Mouse (Mus musculus) hindbrain, postnatal 0 days (tissue): Measurements from ENCODE around the gene Fam107a. TPM values are rescaled to one million over a fixed set of nuclear protein-coding genes. Genes with fewer than 3 reads are reported as not detected.

Source experiments
- ATAC-seq: fragments of 200-750 bp; cut with Nextera tagmentation; 2 replicates; pipeline ENCODE4 v1.8.0; 2017; ENCODE audit warnings: mild to moderate bottlenecking, moderate TSS enrichment, moderate library complexity
- DNase-seq: peaks from one replicate; pipeline ENCODE4 v3.0.0-alpha.2; 2015; ENCODE audit warnings: low spot score
- H3K27ac ChIP-seq: fragments of 300-500 bp; sonication (generic); 2 replicates; pipeline ENCODE4 v1.5.1; 2014; ENCODE audit warnings: mild to moderate bottlenecking
- H3K27me3 ChIP-seq: fragments of 300-500 bp; sonication (generic); 2 replicates; pipeline ENCODE4 v1.6.1; 2014; ENCODE audit warnings: low read length, mixed read lengths; ENCODE audit not compliant: insufficient read depth
- H3K36me3 ChIP-seq: fragments of 300-500 bp; sonication (generic); 2 replicates; pipeline ENCODE4 v1.6.1; 2014; ENCODE audit warnings: low read length, mixed read lengths; ENCODE audit not compliant: insufficient read depth
- H3K4me1 ChIP-seq: fragments of 300-500 bp; sonication (generic); 2 replicates; pipeline ENCODE4 v1.6.1; 2014; ENCODE audit warnings: antibody characterized with exemption, low read length, mixed read lengths; ENCODE audit not compliant: insufficient read depth
- H3K4me2 ChIP-seq: fragments of 300-500 bp; sonication (generic); 2 replicates; pipeline ENCODE4 v1.6.1; 2014; ENCODE audit warnings: low read depth, mild to moderate bottlenecking, low read length, moderate library complexity, mixed read lengths
- H3K4me3 ChIP-seq: fragments of 300-500 bp; sonication (generic); 2 replicates; pipeline ENCODE4 v1.5.1; 2014; ENCODE audit warnings: low read length
- H3K9ac ChIP-seq: fragments of 300-500 bp; sonication (generic); replicated peaks from 2 replicates; pipeline ENCODE4 v1.6.1; 2014; ENCODE audit warnings: mild to moderate bottlenecking, low read length, moderate library complexity, mixed read lengths
- H3K9me3 ChIP-seq: fragments of 300-500 bp; sonication (generic); 2 replicates; pipeline ENCODE4 v1.6.1; 2016; ENCODE audit warnings: low read length, mixed read lengths
- CTCF ChIP-seq: IDR thresholded peaks from 2 replicates; pipeline ENCODE4 v1.5.1; 2016; ENCODE audit warnings: antibody characterized with exemption, control low read depth, low read depth
- whole genome bisulfite sequencing: fragments of 180-500 bp; shearing (Covaris S2); extraction: QIAGEN DNeasy Blood & Tissue Kit; methylation state at CpG from one replicate; pipeline ENCODE4 v1.1.7; 2014; 5-methylcytosine and 5-hydroxymethylcytosine counted together
- polyA plus RNA-seq: library from polyadenylated mRNA; unstranded; fragments of >200 nt; fragmentation: Nextera tagmentation; extraction: Ambion mirVana; gene quantifications from 2 replicates; pipeline ENCODE4 v1.2.1, GENCODE M21; 2015
- total RNA-seq: library from RNA; depleted of rRNA; stranded (reverse); fragments of >200 nt; gene quantifications from 2 replicates; pipeline ENCODE4 v1.2.3, GENCODE M21; 2014

Fam107a gene
- total and polyA plus RNA-seq, 2 experiments from 2014 or later: 0.80 to 8.8 TPM

DNA sequence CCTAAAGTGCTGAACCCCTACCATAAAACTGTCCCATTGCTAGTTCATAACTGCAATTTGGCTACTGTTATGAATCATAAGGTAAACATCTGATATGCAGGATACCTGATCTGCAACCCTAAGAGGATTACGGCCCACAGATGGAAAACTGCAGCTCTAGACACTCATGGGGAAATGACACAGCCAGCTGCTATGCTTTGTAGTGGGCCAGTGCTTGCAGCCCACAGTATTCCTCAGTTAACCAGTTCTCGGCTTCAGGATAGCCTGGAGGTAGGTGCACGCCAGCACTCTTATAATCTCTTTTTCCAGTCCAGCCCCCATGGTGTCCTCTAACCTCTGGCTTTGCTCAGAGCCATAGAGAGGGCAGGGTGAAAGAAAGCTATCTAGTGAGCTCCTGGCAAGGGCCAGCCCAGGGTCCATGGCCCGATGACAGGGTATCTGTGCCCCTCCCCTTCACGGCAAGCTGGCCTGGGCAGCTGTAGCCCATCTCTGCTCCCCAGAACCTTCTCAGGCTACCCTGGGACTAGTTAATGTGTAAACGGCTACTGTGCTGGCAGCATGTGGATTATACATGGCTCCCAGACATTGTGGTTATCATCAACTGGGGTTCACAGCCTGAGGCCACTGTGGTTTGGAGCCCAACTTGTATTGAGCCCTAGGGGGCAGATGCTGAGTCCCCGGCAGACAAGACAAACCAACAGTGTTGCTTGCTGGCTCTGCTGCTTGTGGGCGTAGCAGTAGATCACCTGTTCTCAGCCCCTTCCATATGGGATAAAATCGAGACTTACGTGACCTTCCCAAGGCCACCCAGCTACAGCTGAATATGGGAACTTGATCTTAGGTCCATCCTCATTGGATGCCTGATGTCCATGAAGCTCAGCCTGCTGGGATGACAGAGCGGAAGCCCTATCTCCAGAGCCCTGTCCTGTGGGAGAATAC is 14.8 kb upstream of the Fam107a start:
- H3K36me3 ChIP-seq: no peaks in the 10 kb centered on the region
- H3K4me1 ChIP-seq: no peaks in the 10 kb centered on the region
- no peaks in the 10 kb centered on the region for H3K9me3 ChIP-seq
- H3K9ac ChIP-seq: no peak overlapping the region
- WGBS: 81% methylated on average over 11 of the region's 11 CpGs
- ATAC-seq (no peak), DNase-seq (no peak)
- TF ChIP-seq CTCF: no peak
- H3K4me2 ChIP-seq: no peak overlapping the region
- no peak overlapping the region for H3K4me3 ChIP-seq
- no peaks in the 10 kb centered on the region for H3K27me3 ChIP-seq
- H3K27ac ChIP-seq: no peak overlapping the region

GRCm38 (mm10) chr14:8331307-8331905 is 13.6 kb upstream of the Fam107a start:
- TF ChIP-seq CTCF: no peak
- DNase-seq (peak; percentile 42), ATAC-seq (no peak)
- Histone ChIP-seq H3K4me2 (peak overlapping the region; percentile 13; the same call in 1 of the 2 replicates), H3K27me3 (no peaks in the 10 kb centered on the region), H3K4me1 (no peaks in the 10 kb centered on the region), H3K9me3 (no peaks in the 10 kb centered on the region), H3K36me3 (no peaks in the 10 kb centered on the region), H3K9ac (no peak overlapping the region), H3K4me3 (no peak overlapping the region), H3K27ac (no peak overlapping the region)
- 60% methylated on average over 14 of the region's 14 CpGs for WGBS

DNA sequence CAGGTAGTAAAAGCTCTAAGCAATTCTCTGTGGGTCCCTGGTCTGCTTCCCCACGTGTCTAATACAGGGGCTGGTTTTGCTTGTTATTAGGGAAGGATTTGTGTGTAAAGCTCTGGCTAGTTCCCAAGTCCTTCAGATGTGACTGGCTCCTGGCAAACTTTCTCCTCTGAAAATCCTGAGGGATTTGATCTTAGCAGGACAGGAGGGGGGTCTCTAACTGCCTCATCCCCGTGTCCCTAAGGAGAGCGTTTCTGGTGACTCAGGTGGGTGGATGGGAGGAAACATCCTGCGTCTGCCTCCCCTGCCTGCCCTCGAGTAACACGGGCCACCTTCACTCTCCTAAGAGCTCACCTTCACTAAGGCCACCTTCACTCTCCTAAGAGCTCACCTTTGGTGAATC is 12.6 kb upstream of the Fam107a start:
- Histone ChIP-seq H3K36me3 (no peaks in the 10 kb centered on the region), H3K27me3 (no peaks in the 10 kb centered on the region), H3K4me2 (no peak overlapping the region), H3K27ac (no peak overlapping the region), H3K4me1 (no peaks in the 10 kb centered on the region), H3K9me3 (no peaks in the 10 kb centered on the region), H3K4me3 (no peak overlapping the region), H3K9ac (no peak overlapping the region)
- 60% methylated on average over 6 of the region's 6 CpGs for WGBS
- ATAC-seq (no peak), DNase-seq (no peak)
- TF ChIP-seq CTCF: no peak

DNA sequence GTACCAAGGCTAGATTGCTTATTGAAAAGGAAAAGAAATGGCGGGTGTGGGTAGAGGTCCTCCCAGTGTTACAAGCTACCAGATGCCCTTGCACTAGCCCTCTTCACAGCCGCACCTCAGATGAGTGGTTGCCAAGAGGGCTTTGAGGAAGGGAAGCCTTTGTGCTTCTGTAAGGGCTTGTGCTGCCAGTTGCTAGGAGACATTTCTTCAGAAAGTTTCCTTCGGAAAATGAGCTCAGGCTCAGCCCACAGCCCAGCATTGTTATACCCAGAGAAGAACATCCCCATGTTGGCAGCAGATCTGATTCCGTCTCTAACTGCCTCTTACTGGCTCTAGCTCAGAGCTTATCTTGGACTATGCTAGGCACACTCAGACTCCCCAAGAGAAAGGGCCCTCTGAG is 11.7 kb upstream of the Fam107a start:
- peak; percentile 66; the same call in 1 of the 2 replicates for ATAC-seq
- Histone ChIP-seq H3K4me1 (no peaks in the 10 kb centered on the region), H3K9ac (no peak overlapping the region), H3K36me3 (no peaks in the 10 kb centered on the region), H3K27me3 (no peaks in the 10 kb centered on the region), H3K9me3 (no peaks in the 10 kb centered on the region), H3K4me3 (no peak overlapping the region), H3K27ac (peak overlapping the region; percentile 26; the same call in 1 of the 2 replicates), H3K4me2 (no peak overlapping the region)
- TF ChIP-seq CTCF: no peak
- DNase-seq: peak; percentile 56
- 12% methylated on average over 4 of the region's 4 CpGs for WGBS

- DNase-seq: no peak
- Histone ChIP-seq H3K9ac (no peak overlapping the region), H3K27me3 (no peaks in the 10 kb centered on the region), H3K36me3 (no peaks in the 10 kb centered on the region), H3K4me2 (no peak overlapping the region), H3K27ac (no peak overlapping the region), H3K9me3 (no peaks in the 10 kb centered on the region), H3K4me3 (no peak overlapping the region), H3K4me1 (no peaks in the 10 kb centered on the region)
- no peak for TF ChIP-seq CTCF
- ATAC-seq: no peak
- WGBS: 52% methylated on average over 1 of the region's 1 CpGs
These were observed 9.5 kb upstream of the Fam107a start for GRCm38 (mm10) chr14:8327371-8327770.

DNA sequence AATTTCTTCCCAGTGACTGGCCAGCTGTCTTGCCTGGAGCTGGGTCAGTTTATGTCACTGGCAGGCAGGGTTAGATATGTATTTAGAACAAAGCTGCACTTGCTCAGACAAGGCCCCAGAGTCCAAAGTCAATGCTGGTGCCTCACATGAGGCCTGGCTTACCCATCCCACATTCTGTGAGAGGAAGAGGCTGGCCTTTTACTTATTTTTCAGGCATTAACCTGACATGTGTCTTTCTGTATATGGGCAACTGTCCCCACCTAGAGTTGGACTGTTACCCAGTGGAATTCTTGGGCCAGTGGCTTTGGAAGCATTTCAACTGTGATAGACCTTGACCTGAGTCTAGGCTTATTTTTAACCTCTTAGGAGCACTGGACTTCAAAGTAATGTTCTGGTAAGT is 9.1 kb upstream of the Fam107a start:
- Histone ChIP-seq H3K27me3 (no peaks in the 10 kb centered on the region), H3K4me1 (no peaks in the 10 kb centered on the region), H3K4me3 (no peak overlapping the region), H3K9ac (no peak overlapping the region), H3K4me2 (no peak overlapping the region), H3K27ac (no peak overlapping the region), H3K36me3 (no peaks in the 10 kb centered on the region), H3K9me3 (no peaks in the 10 kb centered on the region)
- DNase-seq (no peak), ATAC-seq (no peak)
- no peak for TF ChIP-seq CTCF

- 57% methylated on average over 4 of the region's 4 CpGs for WGBS
- TF ChIP-seq CTCF: no peak
These were observed 7.9 kb upstream of the Fam107a start for GRCm38 (mm10) chr14:8325746-8326145.

More at GRCm38 (mm10) chr14:8325746-8326145, 7.9 kb upstream of the Fam107a start:
- H3K27me3 ChIP-seq: no peaks in the 10 kb centered on the region
- no peak overlapping the region for H3K4me2 ChIP-seq
- H3K9ac ChIP-seq: no peak overlapping the region
- no peak overlapping the region for H3K4me3 ChIP-seq
- H3K36me3 ChIP-seq: no peaks in the 10 kb centered on the region
- H3K4me1 ChIP-seq: no peaks in the 10 kb centered on the region
- ATAC-seq (no peak; the same call in 1 of the 2 replicates), DNase-seq (peak; percentile 28)
- H3K27ac ChIP-seq: no peak overlapping the region
- H3K9me3 ChIP-seq: no peaks in the 10 kb centered on the region
